Mouse (Mus musculus) inflammation-experienced regulatory T-cells, adult 6 months (primary cell): ENCODE results near the gene Trappc2l. TPM values are rescaled to one million over a fixed set of nuclear protein-coding genes. Genes with fewer than 3 reads are reported as not detected.

ENCODE experiments used
- ATAC-seq: one replicate; pipeline ENCODE4 v1.8.0; 2017
- polyA plus RNA-seq, 3 experiments: library from polyadenylated mRNA; unstranded; fragments of 100-300 nt; shearing (Covaris generic); gene quantifications; one replicate each; pipeline ENCODE4 v1.2.1; 2017

Trappc2l gene
- polyA plus RNA-seq, 3 experiments from 2014 or later, result 57.7 to 82.5 (median 80.6) TPM

GRCm38 (mm10) chr8:122658149-122658806, 46.8 kb downstream of the Trappc2l start:
- ATAC-seq, result no peak

GRCm38 (mm10) chr8:122658807-122659160, 47.3 kb downstream of the Trappc2l start:
- ATAC-seq, result no peak

GRCm38 (mm10) chr8:122660022-122660421, 48.6 kb downstream of the Trappc2l start:
- ATAC-seq, result no peak

- ATAC-seq, result no peak
Observed at GRCm38 (mm10) chr8:122661138-122661537, 49.7 kb downstream of the Trappc2l start.

- ATAC-seq, result no peak
Observed at GRCm38 (mm10) chr8:122661894-122662293, 50.5 kb downstream of the Trappc2l start.

GRCm38 (mm10) chr8:122663106-122663505, 51.7 kb downstream of the Trappc2l start:
- no peak for ATAC-seq

- no peak for ATAC-seq
Observed at GRCm38 (mm10) chr8:122663670-122664069, 52.2 kb downstream of the Trappc2l start.

GRCm38 (mm10) chr8:122665221-122665620, 53.8 kb downstream of the Trappc2l start:
- ATAC-seq, result no peak

- ATAC-seq, result no peak
Observed at GRCm38 (mm10) chr8:122665667-122666316, 54.4 kb downstream of the Trappc2l start.

Other genes with a start within 250 kb of the Trappc2l start
- 10 to 100 TPM; 12.0 to 16.0 (median 13.0) TPM for gene Zc3h18, start 235.0 kb upstream of the Trappc2l start, polyA plus RNA-seq
- under 1 TPM in 1 of 3 experiments, not detected in 2; 0.64 TPM for gene Il17c, start 189.6 kb upstream of the Trappc2l start, polyA plus RNA-seq
- 100 to 1,000 TPM; 664 to 875 (median 733) TPM for gene Cyba, start 178.7 kb upstream of the Trappc2l start, polyA plus RNA-seq
- 10 to 100 TPM in 2 of 3 experiments, 1 to 10 TPM in 1; 6.6 to 15.3 (median 12.7) TPM for gene Mvd, start 168.2 kb upstream of the Trappc2l start, polyA plus RNA-seq
- 10 to 100 TPM in 1 of 3 experiments, 1 to 10 TPM in 2; 2.6 to 13.9 (median 3.9) TPM for gene Snai3, start 150.9 kb upstream of the Trappc2l start, polyA plus RNA-seq
- gene Rnf166, start 135.6 kb upstream of the Trappc2l start, polyA plus RNA-seq, result 10 to 100 TPM; 30.5 to 56.1 (median 31.2) TPM
- gene Ctu2, start 135.5 kb upstream of the Trappc2l start, polyA plus RNA-seq, result 10 to 100 TPM in 1 of 3 experiments, 1 to 10 TPM in 2; 8.1 to 12.5 (median 9.3) TPM
- 10 to 100 TPM; 12.9 to 16.2 (median 14.5) TPM for gene Piezo1, start 60.3 kb upstream of the Trappc2l start, polyA plus RNA-seq
- 10 to 100 TPM; 11.5 to 19.8 (median 11.7) TPM for gene Cdt1, start 43.6 kb upstream of the Trappc2l start, polyA plus RNA-seq
- gene Aprt, start 34.7 kb upstream of the Trappc2l start, polyA plus RNA-seq, result 100 to 1,000 TPM; 168 to 215 (median 192) TPM
- 10 to 100 TPM in 2 of 3 experiments, 1 to 10 TPM in 1; 8.3 to 11.6 (median 10.6) TPM for gene Galns, start 177 bp upstream of the Trappc2l start, polyA plus RNA-seq
- gene Pabpn1l, start 11.1 kb downstream of the Trappc2l start, polyA plus RNA-seq, result not detected
- under 1 TPM; 0.31 to 0.54 (median 0.52) TPM for gene Cbfa2t3, start 87.5 kb downstream of the Trappc2l start, polyA plus RNA-seq
- gene Acsf3, start 163.8 kb downstream of the Trappc2l start, polyA plus RNA-seq, result 10 to 100 TPM in 1 of 3 experiments, 1 to 10 TPM in 2; 7.8 to 10.1 (median 9.2) TPM
- gene Cdh15, start 236.3 kb downstream of the Trappc2l start, polyA plus RNA-seq, result under 1 TPM in 2 of 3 experiments, not detected in 1; 0.67 to 0.81 TPM